Mouse (Mus musculus): ENCODE data around the gene Ptgfr. TPM values are rescaled to one million over a fixed set of nuclear protein-coding genes. Genes with fewer than 3 reads are reported as not detected.

The Ptgfr gene
- polyA plus RNA-seq, 1 experiment from 2014 or later, result 0.21 TPM

GRCm38 (mm10) chr3:151775089-151775488, 62.3 kb downstream of the Ptgfr start:
- 63% methylated on average over 4 of the region's 4 CpGs for WGBS

DNA sequence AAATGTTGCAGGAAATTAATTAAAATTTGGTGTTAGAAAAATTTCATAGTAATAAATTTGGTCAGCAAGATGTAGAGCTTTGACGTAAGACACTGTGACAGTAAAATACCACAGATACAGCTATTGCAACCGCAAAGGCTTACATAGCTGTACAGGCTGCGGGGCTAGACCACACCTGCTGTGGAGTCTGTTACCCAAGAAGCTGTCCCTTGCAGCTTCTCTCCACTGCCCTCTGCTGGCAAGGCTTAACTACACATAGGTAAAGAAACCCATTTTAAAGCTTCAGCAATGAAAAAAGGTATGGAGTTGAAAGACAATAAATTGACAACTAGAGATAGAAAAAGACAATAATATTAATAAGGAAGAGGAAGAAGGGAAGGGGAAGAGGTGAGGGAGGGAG, 66.4 kb downstream of the Ptgfr start:
- no peak for ATAC-seq
- H3K36me3 ChIP-seq (ENCODE audit: control insufficient read depth, insufficient read depth, low read length), result no peaks in the 10 kb centered on the region
- WGBS, result 54% methylated on average over 3 of the region's 3 CpGs
- H3K9ac ChIP-seq (ENCODE audit: low read depth, low read length), result no peak overlapping the region
- no peaks in the 10 kb centered on the region for H3K27me3 ChIP-seq (replicated peaks; ENCODE audit: control insufficient read depth, insufficient read depth, low read length)
- no peaks in the 10 kb centered on the region for H3K4me1 ChIP-seq (ENCODE audit: control insufficient read depth, insufficient read depth, low read length)
- no peak overlapping the region for H3K4me2 ChIP-seq (ENCODE audit: low read depth, low read length)
- H3K9me3 ChIP-seq (ENCODE audit: control insufficient read depth, low read length), result no peaks in the 10 kb centered on the region
- H3K27ac ChIP-seq (ENCODE audit: low read length), result no peak overlapping the region
- no peak overlapping the region for H3K4me3 ChIP-seq (ENCODE audit: low read length)

More at GRCm38 (mm10) chr3:151775089-151775488, 62.3 kb downstream of the Ptgfr start:
- no peak overlapping the region for H3K27ac ChIP-seq (ENCODE audit: low read length)
- ATAC-seq, result 0 out of 2 replicates have a peak, but pooled peaks have one; percentile 46
- no peak overlapping the region for H3K9ac ChIP-seq (ENCODE audit: low read depth, low read length)
- no peaks in the 10 kb centered on the region for H3K36me3 ChIP-seq (ENCODE audit: control insufficient read depth, insufficient read depth, low read length)
- no peaks in the 10 kb centered on the region for H3K4me1 ChIP-seq (ENCODE audit: control insufficient read depth, insufficient read depth, low read length)
- H3K9me3 ChIP-seq (ENCODE audit: control insufficient read depth, low read length), result no peaks in the 10 kb centered on the region
- H3K4me2 ChIP-seq (ENCODE audit: low read depth, low read length), result no peak overlapping the region
- no peak overlapping the region for H3K4me3 ChIP-seq (ENCODE audit: low read length)
- no peaks in the 10 kb centered on the region for H3K27me3 ChIP-seq (replicated peaks; ENCODE audit: control insufficient read depth, insufficient read depth, low read length)

GRCm38 (mm10) chr3:151749737-151750136, 87.7 kb downstream of the Ptgfr start, which contains the start of gene Ifi44:
Gene Ifi44, minus strand, starts transcription at chr3:151749960.
- Histone ChIP-seq H3K4me3 (ENCODE audit: low read length) (no peak within 1 kb of the TSS), H3K4me2 (ENCODE audit: low read depth, low read length) (no peak within 1 kb of the TSS), H3K27me3 (replicated peaks; ENCODE audit: control insufficient read depth, insufficient read depth, low read length) (no peaks in the 10 kb centered on the region), H3K4me1 (ENCODE audit: control insufficient read depth, insufficient read depth, low read length) (no peaks in the 10 kb centered on the region), H3K27ac (ENCODE audit: low read length) (no peak within 1 kb of the TSS), H3K9ac (ENCODE audit: low read depth, low read length) (no peak within 1 kb of the TSS), H3K9me3 (ENCODE audit: control insufficient read depth, low read length) (no peaks in the 10 kb centered on the region), H3K36me3 (ENCODE audit: control insufficient read depth, insufficient read depth, low read length) (no peaks in the 10 kb centered on the region)
- 46% methylated on average over 7 of the region's 7 CpGs for WGBS
- ATAC-seq, result no peak

GRCm38 (mm10) chr3:151748514-151748913, 88.9 kb downstream of the Ptgfr start:
- H3K27ac ChIP-seq (ENCODE audit: low read length), result no peak overlapping the region
- H3K4me1 ChIP-seq (ENCODE audit: control insufficient read depth, insufficient read depth, low read length), result no peaks in the 10 kb centered on the region
- no peak overlapping the region for H3K9ac ChIP-seq (ENCODE audit: low read depth, low read length)
- no peaks in the 10 kb centered on the region for H3K27me3 ChIP-seq (replicated peaks; ENCODE audit: control insufficient read depth, insufficient read depth, low read length)
- no peaks in the 10 kb centered on the region for H3K36me3 ChIP-seq (ENCODE audit: control insufficient read depth, insufficient read depth, low read length)
- no peak for ATAC-seq
- no peaks in the 10 kb centered on the region for H3K9me3 ChIP-seq (ENCODE audit: control insufficient read depth, low read length)
- H3K4me2 ChIP-seq (ENCODE audit: low read depth, low read length), result no peak overlapping the region
- H3K4me3 ChIP-seq (ENCODE audit: low read length), result no peak overlapping the region
- 92% methylated on average over 1 of the region's 1 CpGs for WGBS

Other genes with a start within 250 kb of the Ptgfr start
- 0.33 and 0.38 TPM in 2 replicates for gene Ifi44, start 87.7 kb downstream of the Ptgfr start, polyA plus RNA-seq (2015; fragmentation: Nextera tagmentation; extraction: Ambion mirVana)
- gene Ifi44l, start 74.7 kb downstream of the Ptgfr start, polyA plus RNA-seq (2015; fragmentation: Nextera tagmentation; extraction: Ambion mirVana), result not detected in 2 replicates